18 mouse cellular contexts compared by ENCODE assay signal in genomic region chr3:54417833-54418386, GRCm38 (mm10). TPM values are rescaled to one million over a fixed set of nuclear protein-coding genes. Genes with fewer than 3 reads are reported as not detected.
DNase-seq lines count a peak whose midpoint lies in the region; ATAC-seq and TF ChIP-seq lines count a peak whose summit lies in the region.
"Had no signal": no experiment of that assay in that cellular context is flagged by ENCODE, and none has a peak within 500 bp of the region (broad histone marks: within the 10 kb centered on the region; RNA-seq: fewer than 3 reads in every experiment).

No protein-coding gene starts in this region.

- no peak overlapping the region for H3K4me2 ChIP-seq in heart, embryonic 11.5 days
- no peak overlapping the region for H3K4me2 ChIP-seq in midbrain, embryonic 16.5 days (ENCODE audit: low read length)
- no peak overlapping the region for H3K4me2 ChIP-seq in lung, postnatal 0 days (replicated peaks; ENCODE audit: low read depth, low read length)
- H3K4me2 ChIP-seq: heart, embryonic 13.5 days; hindbrain, embryonic 15.5 days; liver, embryonic 13.5 days had no signal

- DNase-seq in heart, adult 11 months, result peak; percentile 84
- DNase-seq in midbrain, embryonic 10.5 days (ENCODE audit: low spot score), result no peak
- peak; percentile 35 for DNase-seq in lung, postnatal 0 days (ENCODE audit: low spot score)
- DNase-seq in testis, postnatal 14 days (ENCODE audit: low spot score), result no peak
- no peak for DNase-seq in thymus, postnatal 25 days
- DNase-seq: cerebellum, postnatal 14 days; gastrocnemius, postnatal 14 days; kidney, adult 2 months; kidney, postnatal 36 days; liver, embryonic 13.5 days; right cerebral cortex, postnatal 14 days had no signal

- H3K27ac ChIP-seq in heart, embryonic 11.5 days (ENCODE audit: low read depth, low read length), result no peak overlapping the region
- peak overlapping the region; percentile 47; the same call in 1 of the 2 replicates for H3K27ac ChIP-seq in midbrain, embryonic 10.5 days (replicated peaks)
- H3K27ac ChIP-seq in midbrain, embryonic 16.5 days (ENCODE audit: low read length), result no peak overlapping the region
- H3K27ac ChIP-seq in lung, postnatal 0 days (ENCODE audit: low read length), result 0 out of 2 replicates have a peak overlapping the region, but pooled peaks have one; percentile 5
- peak overlapping the region; percentile 46 for H3K27ac ChIP-seq in olfactory bulb, adult 2 months (ENCODE audit: insufficient read depth, low read depth, low read length)
- H3K27ac ChIP-seq: heart, embryonic 13.5 days; hindbrain, embryonic 15.5 days; liver, embryonic 13.5 days; stomach, postnatal 0 days had no signal

- no peak overlapping the region for H3K9ac ChIP-seq in heart, embryonic 11.5 days (ENCODE audit: low read depth, low read length)
- no peak overlapping the region for H3K9ac ChIP-seq in midbrain, embryonic 16.5 days (ENCODE audit: low read depth, low read length)
- H3K9ac ChIP-seq in lung, postnatal 0 days (replicated peaks; ENCODE audit: low read depth), result no peak overlapping the region
- H3K9ac ChIP-seq: heart, embryonic 13.5 days; hindbrain, embryonic 15.5 days; liver, embryonic 13.5 days had no signal

- TF ChIP-seq POLR2A in olfactory bulb, adult 2 months (IDR thresholded peaks at IDR 0.05; ENCODE audit: insufficient read depth, low read depth, low read length), result no peak

- 46% methylated on average over 6 of the region's 6 CpGs for WGBS in heart, embryonic 11.5 days (ENCODE audit: insufficient replicate concordance)
- 56% methylated on average over 6 of the region's 6 CpGs for WGBS in midbrain, embryonic 10.5 days
- WGBS in midbrain, embryonic 16.5 days, result 17% methylated on average over 6 of the region's 6 CpGs
- 35% methylated on average over 6 of the region's 6 CpGs for WGBS in lung, postnatal 0 days
- WGBS in olfactory bulb, adult 2 months, result 55% methylated on average over 6 of the region's 6 CpGs

- no peak for ATAC-seq in heart, embryonic 11.5 days (replicated peaks; ENCODE audit: insufficient number of reproducible peaks, low FRiP score, low TSS enrichment)
- no peak for ATAC-seq in midbrain, embryonic 16.5 days
- ATAC-seq in lung, postnatal 0 days, result peak; percentile 56
- ATAC-seq: activated CD4-positive, CD25-positive, alpha-beta regulatory T cell, adult 4 months had no signal

- no peaks in the 10 kb centered on the region for H3K36me3 ChIP-seq in heart, embryonic 11.5 days (ENCODE audit: control insufficient read depth, insufficient read depth, low read length)
- H3K36me3 ChIP-seq in midbrain, embryonic 10.5 days, result no peaks in the 10 kb centered on the region
- H3K36me3 ChIP-seq in midbrain, embryonic 16.5 days (ENCODE audit: control insufficient read depth, insufficient read depth, low read length), result no peaks in the 10 kb centered on the region
- no peaks in the 10 kb centered on the region for H3K36me3 ChIP-seq in lung, postnatal 0 days (ENCODE audit: insufficient read depth, low read length)
- H3K36me3 ChIP-seq: heart, embryonic 13.5 days; hindbrain, embryonic 15.5 days; liver, embryonic 13.5 days had no signal

- H3K27me3 ChIP-seq in heart, embryonic 11.5 days (ENCODE audit: control insufficient read depth, insufficient read depth, low read length), result no peaks in the 10 kb centered on the region
- H3K27me3 ChIP-seq in midbrain, embryonic 10.5 days (ENCODE audit: low read depth, poor library complexity, severe bottlenecking), result no peaks in the 10 kb centered on the region
- H3K27me3 ChIP-seq in midbrain, embryonic 16.5 days (ENCODE audit: control insufficient read depth, insufficient read depth, low read depth, low read length), result no peaks in the 10 kb centered on the region
- H3K27me3 ChIP-seq in lung, postnatal 0 days (replicated peaks; ENCODE audit: insufficient read depth, low read length), result no peaks in the 10 kb centered on the region
- H3K27me3 ChIP-seq: heart, embryonic 13.5 days; hindbrain, embryonic 15.5 days; liver, embryonic 13.5 days had no signal

- H3K4me3 ChIP-seq in heart, embryonic 11.5 days (ENCODE audit: low read depth, low read length), result no peak overlapping the region
- H3K4me3 ChIP-seq in midbrain, embryonic 10.5 days, result no peak overlapping the region
- no peak overlapping the region for H3K4me3 ChIP-seq in midbrain, embryonic 16.5 days (ENCODE audit: low read depth, low read length)
- H3K4me3 ChIP-seq in lung, postnatal 0 days (ENCODE audit: low read depth, low read length), result no peak overlapping the region
- no peak overlapping the region for H3K4me3 ChIP-seq in olfactory bulb, adult 2 months (ENCODE audit: insufficient read depth, low read depth, low read length)
- H3K4me3 ChIP-seq: heart, embryonic 13.5 days; hindbrain, embryonic 15.5 days; liver, embryonic 13.5 days had no signal

- H3K9me3 ChIP-seq in heart, embryonic 11.5 days (replicated peaks; ENCODE audit: control insufficient read depth, low read length), result no peaks in the 10 kb centered on the region
- H3K9me3 ChIP-seq in midbrain, embryonic 10.5 days (replicated peaks), result no peaks in the 10 kb centered on the region
- no peaks in the 10 kb centered on the region for H3K9me3 ChIP-seq in midbrain, embryonic 16.5 days (replicated peaks; ENCODE audit: control insufficient read depth, low read length, poor library complexity, severe bottlenecking)
- no peaks in the 10 kb centered on the region for H3K9me3 ChIP-seq in lung, postnatal 0 days (ENCODE audit: low read length)
- H3K9me3 ChIP-seq: heart, embryonic 13.5 days; hindbrain, embryonic 15.5 days; liver, embryonic 13.5 days had no signal

- no peak for TF ChIP-seq EP300 in lung, postnatal 0 days (IDR thresholded peaks at IDR 0.05)

- H3K4me1 ChIP-seq in heart, embryonic 11.5 days (ENCODE audit: control insufficient read depth, insufficient read depth, low read length), result no peaks in the 10 kb centered on the region
- peaks cover 11% of the 10 kb centered on the region for H3K4me1 ChIP-seq in midbrain, embryonic 10.5 days
- no peaks in the 10 kb centered on the region for H3K4me1 ChIP-seq in midbrain, embryonic 16.5 days (ENCODE audit: control insufficient read depth, insufficient read depth, low read length)
- H3K4me1 ChIP-seq in lung, postnatal 0 days (ENCODE audit: insufficient read depth, low read depth, low read length), result no peaks in the 10 kb centered on the region
- 0 out of 2 replicates have a peak, but pooled peaks cover 2% of the 10 kb centered on the region for H3K4me1 ChIP-seq in olfactory bulb, adult 2 months (ENCODE audit: control insufficient read depth, insufficient read depth, low read length)
- H3K4me1 ChIP-seq: hindbrain, embryonic 15.5 days; liver, embryonic 13.5 days had no signal

- no peak for TF ChIP-seq CTCF in lung, postnatal 0 days (IDR thresholded peaks at IDR 0.05)
- TF ChIP-seq CTCF in olfactory bulb, adult 2 months (IDR thresholded peaks at IDR 0.05; ENCODE audit: insufficient read depth, low read depth, low read length), result no peak

RNA-seq across cellular contexts. Expression of gene Postn, which starts 57.0 kb away (rescaled TPM):
- 129 and 141 TPM in 2 replicates for polyA plus RNA-seq in heart, embryonic 11.5 days (2014; fragmentation: Nextera tagmentation; extraction: Ambion mirVana)
- polyA plus RNA-seq in midbrain, embryonic 10.5 days (2016; fragmentation: Nextera tagmentation; extraction: Ambion mirVana), result 5.5 and 7.3 TPM in 2 replicates
- polyA plus RNA-seq in midbrain, embryonic 16.5 days (2015; fragmentation: Nextera tagmentation; extraction: Ambion mirVana), result 11.3 and 12.1 TPM in 2 replicates
- polyA plus RNA-seq in lung, postnatal 0 days (2015; fragmentation: Nextera tagmentation; extraction: Ambion mirVana), result 199 and 239 TPM in 2 replicates
- not detected in 2 replicates for polyA plus RNA-seq in olfactory bulb, adult 2 months (2012; ENCODE audit: insufficient read depth, insufficient read length, low replicate concordance, missing spikeins)

Comparison
In these comparisons a context has a peak if more than half of its experiments do, and no peak if none do; other contexts are left out.
1. H3K27ac ChIP-seq: peak in midbrain, embryonic 10.5 days (single experiment), lung, postnatal 0 days (single experiment) and olfactory bulb, adult 2 months (single experiment); none in heart, embryonic 11.5 days (single experiment) and midbrain, embryonic 16.5 days (single experiment).
2. DNase-seq: peak in heart, adult 11 months (single experiment) and lung, postnatal 0 days (single experiment); none in midbrain, embryonic 10.5 days (single experiment), testis, postnatal 14 days (single experiment) and thymus, postnatal 25 days (single experiment).